Mouse (Mus musculus): ENCODE data around the gene Bdnf. TPM values are rescaled to one million over a fixed set of nuclear protein-coding genes. Genes with fewer than 3 reads are reported as not detected.

Gene Bdnf
- polyA plus RNA-seq (2015; fragmentation: Nextera tagmentation; extraction: Ambion mirVana) = 0.16 and 0.20 TPM in 2 replicates

GRCm38 (mm10) chr2:109674532-109674931 lies at the start of gene Bdnf:
Gene Bdnf, plus strand, starts transcription at chr2:109674700.
- H3K27ac ChIP-seq = no peak within 1 kb of the TSS
- H3K27me3 ChIP-seq = peaks cover 70% of the 10 kb centered on the region
- H3K4me2 ChIP-seq = peak within 1 kb of the TSS; percentile 41
- H3K4me3 ChIP-seq (replicated peaks) = peak within 1 kb of the TSS; percentile 12; the same call in 1 of the 2 replicates
- DNase-seq (no peak), ATAC-seq (ENCODE audit: low read depth) (no peak)
- WGBS (ENCODE audit: insufficient replicate concordance) = 3% methylated on average over 14 of the region's 15 CpGs
- H3K9me3 ChIP-seq (replicated peaks) = no peaks in the 10 kb centered on the region
- peaks cover 3% of the 10 kb centered on the region; the same call in 1 of the 2 replicates for H3K4me1 ChIP-seq (replicated peaks)
- no peak within 1 kb of the TSS for H3K9ac ChIP-seq
- no peaks in the 10 kb centered on the region for H3K36me3 ChIP-seq

DNA sequence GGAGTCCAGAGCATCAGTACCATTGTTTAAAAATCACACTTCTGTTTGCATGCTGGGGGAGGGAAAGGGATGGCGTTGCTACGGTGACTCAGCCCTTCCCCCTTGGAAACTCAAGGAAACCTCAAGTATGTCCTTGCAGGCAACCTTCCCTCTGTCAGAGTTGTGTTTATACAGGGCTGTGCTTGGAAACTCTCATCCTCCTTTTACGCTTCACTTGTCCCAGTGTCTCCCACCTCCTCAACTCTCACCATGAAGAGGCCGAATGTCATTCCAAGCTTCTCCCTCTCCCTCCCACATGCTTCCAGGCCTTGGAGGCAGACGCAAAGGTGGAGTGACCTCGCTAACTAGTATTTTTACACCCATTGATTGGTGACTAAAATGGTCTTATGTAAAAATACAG lies 47.6 kb upstream of the Bdnf start:
- no peaks in the 10 kb centered on the region for H3K36me3 ChIP-seq
- DNase-seq = no peak
- ATAC-seq (ENCODE audit: low read depth) = no peak
- no peak overlapping the region for H3K4me2 ChIP-seq
- no peaks in the 10 kb centered on the region for H3K9me3 ChIP-seq (replicated peaks)
- H3K27ac ChIP-seq = no peak overlapping the region
- WGBS (ENCODE audit: insufficient replicate concordance) = 61% methylated on average over 6 of the region's 6 CpGs
- H3K9ac ChIP-seq = no peak overlapping the region
- H3K4me1 ChIP-seq (replicated peaks) = no peaks in the 10 kb centered on the region
- H3K27me3 ChIP-seq = no peaks in the 10 kb centered on the region
- no peak overlapping the region for H3K4me3 ChIP-seq (replicated peaks)

DNA sequence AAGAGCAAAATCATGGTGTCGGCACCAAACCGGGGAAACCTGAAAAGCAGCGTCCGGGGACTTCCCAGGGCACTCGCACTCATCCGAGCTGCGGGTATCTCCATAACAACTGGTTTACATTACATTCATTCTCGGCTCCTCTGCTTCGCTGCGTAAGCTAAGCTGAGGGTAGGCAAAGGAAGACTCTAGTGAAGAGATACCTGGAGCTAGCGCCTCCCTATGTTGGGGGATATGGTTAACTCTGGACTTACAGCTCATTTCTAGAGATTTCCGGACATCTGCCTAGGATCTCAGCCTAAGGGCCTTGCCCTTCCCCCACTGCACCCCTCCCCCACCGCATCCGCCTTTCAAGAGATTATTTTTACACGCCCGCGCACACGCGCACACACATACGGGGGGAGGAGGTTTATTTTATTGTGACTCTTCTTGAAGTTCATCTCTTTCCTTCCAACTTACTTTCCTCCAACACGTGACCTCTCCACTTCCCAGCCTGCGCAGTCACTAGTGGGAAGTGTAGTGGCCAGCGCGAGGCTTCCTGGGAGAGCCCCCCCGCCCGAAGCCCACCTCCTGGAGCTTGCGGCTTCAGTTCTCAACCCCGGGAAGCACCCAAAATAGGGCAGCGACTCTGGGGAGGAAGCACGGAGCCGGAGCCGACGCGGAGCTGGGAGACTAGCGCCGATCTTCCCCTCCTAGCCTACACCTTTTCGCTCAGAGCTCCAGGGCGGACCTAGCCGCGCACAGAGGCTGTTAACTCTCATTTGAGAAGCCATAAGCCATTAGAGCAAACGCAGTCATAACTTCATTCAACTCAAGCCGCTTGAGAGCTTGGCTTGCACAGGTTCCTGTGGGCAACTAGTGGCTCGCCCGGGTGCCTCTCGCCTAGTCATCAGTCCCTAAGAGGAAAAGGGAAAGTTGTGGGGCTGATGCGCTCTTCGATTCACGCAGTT lies 718 bp upstream of the Bdnf start:
- peak overlapping the region; percentile 12; the same call in 1 of the 2 replicates for H3K4me3 ChIP-seq (replicated peaks)
- no peak for DNase-seq
- no peak for ATAC-seq (ENCODE audit: low read depth)

DNA sequence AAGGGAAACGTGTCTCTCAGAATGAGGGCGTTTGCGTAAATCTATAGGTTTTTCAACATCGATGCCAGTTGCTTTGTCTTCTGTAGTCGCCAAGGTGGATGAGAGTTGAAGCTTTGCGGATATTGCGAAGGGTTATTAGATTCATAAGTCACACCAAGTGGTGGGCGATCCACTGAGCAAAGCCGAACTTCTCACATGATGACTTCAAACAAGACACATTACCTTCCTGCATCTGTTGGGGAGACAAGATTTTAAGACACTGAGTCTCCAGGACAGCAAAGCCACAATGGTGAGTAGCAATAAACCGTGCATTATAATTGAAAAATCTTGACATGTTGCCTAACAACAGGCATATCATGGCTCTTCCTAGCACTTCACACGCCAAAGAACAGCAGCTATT lies 551 bp downstream of the Bdnf start:
- H3K27ac ChIP-seq = no peak overlapping the region
- H3K36me3 ChIP-seq = no peaks in the 10 kb centered on the region
- no peaks in the 10 kb centered on the region for H3K9me3 ChIP-seq (replicated peaks)
- no peak overlapping the region for H3K9ac ChIP-seq
- H3K4me1 ChIP-seq (replicated peaks) = peaks cover 3% of the 10 kb centered on the region; the same call in 1 of the 2 replicates
- no peak for DNase-seq
- whole genome bisulfite sequencing (ENCODE audit: insufficient replicate concordance) = 10% methylated on average over 11 of the region's 11 CpGs
- no peak for ATAC-seq (ENCODE audit: low read depth)
- no peak overlapping the region for H3K4me3 ChIP-seq (replicated peaks)
- H3K27me3 ChIP-seq = peaks cover 70% of the 10 kb centered on the region
- no peak overlapping the region for H3K4me2 ChIP-seq

More for the DNA sequence above, 718 bp upstream of the Bdnf start:
- Histone ChIP-seq H3K9ac (no peak overlapping the region), H3K27me3 (peaks cover 63% of the 10 kb centered on the region), H3K36me3 (no peaks in the 10 kb centered on the region), H3K4me2 (peak overlapping the region; percentile 41), H3K27ac (no peak overlapping the region), H3K9me3 (replicated peaks) (no peaks in the 10 kb centered on the region), H3K4me1 (replicated peaks) (peaks cover 3% of the 10 kb centered on the region; the same call in 1 of the 2 replicates)
- WGBS (ENCODE audit: insufficient replicate concordance) = 2% methylated on average over 48 of the region's 48 CpGs

GRCm38 (mm10) chr2:109675973-109676617 lies 1.6 kb downstream of the Bdnf start:
- ATAC-seq (ENCODE audit: low read depth) (no peak), DNase-seq (no peak)
- 2% methylated on average over 29 of the region's 29 CpGs for WGBS (ENCODE audit: insufficient replicate concordance)
- Histone ChIP-seq H3K4me1 (replicated peaks) (peaks cover 3% of the 10 kb centered on the region; the same call in 1 of the 2 replicates), H3K27ac (no peak overlapping the region), H3K27me3 (peaks cover 70% of the 10 kb centered on the region), H3K4me3 (replicated peaks) (no peak overlapping the region), H3K4me2 (peak overlapping the region; percentile 4; the same call in 1 of the 2 replicates), H3K9me3 (replicated peaks) (no peaks in the 10 kb centered on the region), H3K36me3 (no peaks in the 10 kb centered on the region), H3K9ac (no peak overlapping the region)

GRCm38 (mm10) chr2:109676618-109676974 lies 2.1 kb downstream of the Bdnf start:
- Histone ChIP-seq H3K4me2 (0 out of 2 replicates have a peak overlapping the region, but pooled peaks have one; percentile 4), H3K4me1 (replicated peaks) (peaks cover 3% of the 10 kb centered on the region; the same call in 1 of the 2 replicates), H3K27me3 (peaks cover 70% of the 10 kb centered on the region), H3K9me3 (replicated peaks) (no peaks in the 10 kb centered on the region), H3K27ac (no peak overlapping the region), H3K4me3 (replicated peaks) (no peak overlapping the region), H3K36me3 (no peaks in the 10 kb centered on the region), H3K9ac (no peak overlapping the region)
- 3% methylated on average over 5 of the region's 6 CpGs for WGBS (ENCODE audit: insufficient replicate concordance)
- ATAC-seq (ENCODE audit: low read depth) (no peak), DNase-seq (no peak)

DNA sequence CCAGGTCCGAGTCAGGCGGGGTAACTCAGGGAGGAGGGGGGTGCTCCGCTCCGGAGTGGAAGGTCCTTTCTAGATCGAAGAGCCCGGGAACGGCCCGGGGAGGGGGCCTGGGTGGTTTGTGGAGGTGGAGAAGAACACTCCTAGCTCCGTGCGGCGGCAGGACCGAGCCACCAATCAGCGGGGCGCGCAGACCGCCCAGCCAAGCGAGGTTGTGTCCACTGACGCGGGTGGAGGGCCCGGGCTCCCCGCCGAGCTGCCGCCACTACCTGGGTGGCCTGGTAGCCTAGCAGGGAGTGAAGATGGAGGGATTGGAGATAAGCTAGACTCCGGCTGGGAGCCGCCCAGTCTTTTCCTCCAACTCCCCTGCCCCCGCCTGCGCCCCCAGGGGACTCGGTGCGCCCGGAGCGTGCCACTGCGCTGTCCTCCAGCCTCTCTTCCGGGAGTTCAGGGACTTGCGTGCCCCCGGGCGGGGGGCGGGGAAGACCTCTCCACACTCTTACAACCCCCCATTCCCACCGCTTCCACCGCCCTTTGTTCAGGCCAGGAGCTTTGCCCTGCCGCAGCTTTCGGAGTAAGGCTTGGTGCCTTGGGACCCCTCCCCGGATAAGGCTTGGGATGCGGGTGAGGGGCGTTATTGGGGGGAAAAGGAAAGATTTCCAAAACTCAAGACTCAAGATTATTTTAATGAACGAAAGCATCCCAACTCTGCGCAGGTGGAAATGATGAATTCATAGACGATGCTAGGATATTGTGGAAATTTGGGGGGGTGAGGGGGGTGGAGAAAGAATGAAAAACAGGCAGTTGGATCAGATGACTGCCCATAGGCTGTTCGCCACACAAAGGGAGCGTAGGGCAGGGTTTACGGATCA lies 3.0 kb downstream of the Bdnf start:
- H3K9me3 ChIP-seq (replicated peaks) = no peaks in the 10 kb centered on the region
- no peak overlapping the region for H3K9ac ChIP-seq
- H3K4me1 ChIP-seq (replicated peaks) = peaks cover 3% of the 10 kb centered on the region; the same call in 1 of the 2 replicates
- H3K4me2 ChIP-seq = peak overlapping the region; percentile 54
- no peak overlapping the region for H3K27ac ChIP-seq
- 3% methylated on average over 50 of the region's 50 CpGs for WGBS (ENCODE audit: insufficient replicate concordance)
- H3K4me3 ChIP-seq (replicated peaks) = peak overlapping the region; percentile 35
- peaks cover 70% of the 10 kb centered on the region for H3K27me3 ChIP-seq
- H3K36me3 ChIP-seq = no peaks in the 10 kb centered on the region
- DNase-seq (no peak), ATAC-seq (ENCODE audit: low read depth) (no peak)

- H3K27ac ChIP-seq = no peak overlapping the region
- ATAC-seq (ENCODE audit: low read depth) (no peak), DNase-seq (no peak)
- peak overlapping the region; percentile 54 for H3K4me2 ChIP-seq
- 1% methylated on average over 18 of the region's 18 CpGs for WGBS (ENCODE audit: insufficient replicate concordance)
- H3K4me3 ChIP-seq (replicated peaks) = peak overlapping the region; percentile 35
- no peaks in the 10 kb centered on the region for H3K36me3 ChIP-seq
- no peak overlapping the region for H3K9ac ChIP-seq
- no peaks in the 10 kb centered on the region for H3K9me3 ChIP-seq (replicated peaks)
- peaks cover 64% of the 10 kb centered on the region for H3K27me3 ChIP-seq
- peaks cover 3% of the 10 kb centered on the region; the same call in 1 of the 2 replicates for H3K4me1 ChIP-seq (replicated peaks)
These were observed 3.5 kb downstream of the Bdnf start for GRCm38 (mm10) chr2:109678090-109678409.

GRCm38 (mm10) chr2:109678454-109678853 lies 4.0 kb downstream of the Bdnf start:
- ATAC-seq (ENCODE audit: low read depth) = no peak
- H3K4me3 ChIP-seq (replicated peaks) = peak overlapping the region; percentile 35
- no peak for DNase-seq
- peaks cover 3% of the 10 kb centered on the region; the same call in 1 of the 2 replicates for H3K4me1 ChIP-seq (replicated peaks)
- peak overlapping the region; percentile 54 for H3K4me2 ChIP-seq
- peaks cover 60% of the 10 kb centered on the region for H3K27me3 ChIP-seq
- 5% methylated on average over 8 of the region's 8 CpGs for WGBS (ENCODE audit: insufficient replicate concordance)
- H3K27ac ChIP-seq = no peak overlapping the region
- H3K9ac ChIP-seq = no peak overlapping the region
- no peaks in the 10 kb centered on the region for H3K36me3 ChIP-seq
- H3K9me3 ChIP-seq (replicated peaks) = no peaks in the 10 kb centered on the region

DNA sequence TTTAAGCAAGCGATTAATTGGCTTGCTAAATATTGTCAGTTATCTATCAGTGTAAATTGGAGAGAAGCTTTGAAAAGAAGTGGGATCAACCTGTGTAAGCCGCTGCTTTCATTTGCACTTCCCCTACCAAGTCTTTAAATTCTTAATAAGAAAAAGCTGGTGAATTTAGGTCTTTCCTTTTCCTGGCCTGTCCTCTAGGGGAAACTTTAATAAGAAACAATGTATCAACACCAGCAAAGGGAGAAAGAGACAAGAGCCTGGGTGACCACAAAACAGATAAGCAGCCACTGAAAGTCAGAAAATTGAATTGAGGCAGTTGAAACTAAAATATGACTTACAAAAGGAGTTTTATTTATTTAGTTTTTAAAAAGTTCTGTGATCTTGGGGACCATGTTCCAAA lies 4.9 kb downstream of the Bdnf start:
- no peak overlapping the region for H3K4me2 ChIP-seq
- H3K27me3 ChIP-seq = peaks cover 50% of the 10 kb centered on the region
- no peak overlapping the region for H3K9ac ChIP-seq
- H3K4me3 ChIP-seq (replicated peaks) = no peak overlapping the region
- DNase-seq = no peak
- no peak for ATAC-seq (ENCODE audit: low read depth)
- H3K36me3 ChIP-seq = no peaks in the 10 kb centered on the region
- peaks cover 3% of the 10 kb centered on the region; the same call in 1 of the 2 replicates for H3K4me1 ChIP-seq (replicated peaks)
- 47% methylated on average over 2 of the region's 2 CpGs for WGBS (ENCODE audit: insufficient replicate concordance)
- H3K9me3 ChIP-seq (replicated peaks) = no peaks in the 10 kb centered on the region
- H3K27ac ChIP-seq = no peak overlapping the region

GRCm38 (mm10) chr2:109681071-109681470 lies 6.6 kb downstream of the Bdnf start:
- Histone ChIP-seq H3K9me3 (replicated peaks) (no peaks in the 10 kb centered on the region), H3K4me2 (no peak overlapping the region), H3K4me1 (replicated peaks) (peaks cover 2% of the 10 kb centered on the region; the same call in 1 of the 2 replicates), H3K4me3 (replicated peaks) (no peak overlapping the region), H3K27ac (no peak overlapping the region), H3K27me3 (peaks cover 33% of the 10 kb centered on the region), H3K36me3 (no peaks in the 10 kb centered on the region), H3K9ac (no peak overlapping the region)
- 50% methylated on average over 1 of the region's 1 CpGs for WGBS (ENCODE audit: insufficient replicate concordance)
- DNase-seq = no peak
- no peak for ATAC-seq (ENCODE audit: low read depth)

Measured in liver, embryonic 13.5 days (tissue).